Mouse (Mus musculus): Measurements from ENCODE around the gene Ciapin1.

The Ciapin1 gene

GRCm38 (mm10) chr8:94805811-94806210 is 32.3 kb downstream of the Ciapin1 start:
- no peak for DNase-seq (ENCODE audit: low read depth)

- DNase-seq (ENCODE audit: low read depth): no peak
These were observed 33.4 kb downstream of the Ciapin1 start for GRCm38 (mm10) chr8:94804546-94805340.

- no peak for DNase-seq (ENCODE audit: low read depth)
These were observed 34.6 kb downstream of the Ciapin1 start for GRCm38 (mm10) chr8:94803551-94803950.

GRCm38 (mm10) chr8:94802375-94802774 is 35.8 kb downstream of the Ciapin1 start:
- DNase-seq (ENCODE audit: low read depth): no peak

GRCm38 (mm10) chr8:94801293-94802095 is 36.7 kb downstream of the Ciapin1 start:
- DNase-seq (ENCODE audit: low read depth): no peak

- peak; percentile 70 for DNase-seq (ENCODE audit: low read depth)
These were observed 37.7 kb downstream of the Ciapin1 start for GRCm38 (mm10) chr8:94800278-94800968.

GRCm38 (mm10) chr8:94794782-94795181 is 43.4 kb downstream of the Ciapin1 start:
- DNase-seq (ENCODE audit: low read depth): no peak

- DNase-seq (ENCODE audit: low read depth): no peak
These were observed 43.8 kb downstream of the Ciapin1 start for GRCm38 (mm10) chr8:94794368-94794767.

GRCm38 (mm10) chr8:94789256-94789955 is 48.8 kb downstream of the Ciapin1 start:
- DNase-seq (ENCODE audit: low read depth): no peak

GRCm38 (mm10) chr8:94787524-94788501 is 50.3 kb downstream of the Ciapin1 start:
- DNase-seq (ENCODE audit: low read depth): peak; percentile 69

- no peak for DNase-seq (ENCODE audit: low read depth)
These were observed 52.1 kb downstream of the Ciapin1 start for GRCm38 (mm10) chr8:94785995-94786595.

- peak; percentile 51 for DNase-seq (ENCODE audit: low read depth)
These were observed 52.7 kb downstream of the Ciapin1 start for GRCm38 (mm10) chr8:94785247-94785985.

- DNase-seq (ENCODE audit: low read depth): no peak
These were observed 54.3 kb downstream of the Ciapin1 start for GRCm38 (mm10) chr8:94783890-94784289.

GRCm38 (mm10) chr8:94781838-94782235 is 56.3 kb downstream of the Ciapin1 start:
- DNase-seq (ENCODE audit: low read depth): no peak

- no peak for DNase-seq (ENCODE audit: low read depth)
These were observed 56.9 kb downstream of the Ciapin1 start for GRCm38 (mm10) chr8:94781155-94781837.

GRCm38 (mm10) chr8:94780491-94781154 is 57.5 kb downstream of the Ciapin1 start:
- DNase-seq (ENCODE audit: low read depth): no peak

- no peak for DNase-seq (ENCODE audit: low read depth)
These were observed 58.4 kb downstream of the Ciapin1 start for GRCm38 (mm10) chr8:94779534-94780294.
